Mouse (Mus musculus): ENCODE measurements at regions not wholly inside any gene's neighbourhood (a gene's known extent, or its start where the extent isn't known, plus 50 kb on each side); places are given as distances from the start of the nearest gene placed in this dataset.

DNA sequence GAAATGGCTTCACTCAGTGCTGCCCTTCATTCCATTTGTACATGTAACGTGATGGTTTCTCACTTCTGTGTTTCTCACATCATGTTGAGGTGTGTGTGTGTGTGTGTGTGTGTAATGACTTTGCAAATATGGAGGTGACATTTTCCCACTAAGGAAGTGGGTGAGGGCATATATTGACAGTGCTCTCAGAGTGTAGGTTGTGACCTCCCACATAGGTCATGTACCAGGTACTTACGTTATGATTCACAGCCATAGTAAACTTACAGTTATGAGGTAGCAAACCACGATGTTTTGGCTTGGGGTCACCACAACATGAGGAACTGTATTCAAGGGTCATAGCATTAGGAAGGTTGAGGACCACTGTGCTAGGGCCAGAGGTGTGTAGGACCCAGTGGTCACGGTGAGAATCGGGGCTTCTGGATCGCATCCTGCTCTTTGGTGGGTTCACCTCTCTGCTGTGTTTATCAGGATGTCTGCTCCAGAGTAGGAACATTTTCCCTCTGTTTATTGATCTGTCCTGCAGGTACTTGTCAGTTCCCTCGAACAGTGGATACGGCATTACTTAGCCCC, 238.7 kb upstream of the Cxcr4 start:
- TF ChIP-seq CTCF (IDR thresholded peaks at IDR 0.05; ENCODE audit: extremely low read depth, insufficient read depth, low read length) (no peak), POLR2A (IDR thresholded peaks at IDR 0.05; ENCODE audit: extremely low read depth, insufficient read depth, low read length) (no peak)
